Mouse (Mus musculus) erythroblast, embryonic 14.5 days (primary cell): ENCODE results near the gene Naa25.

Source experiments
- GATA1 ChIP-seq: IDR thresholded peaks from 2 replicates; pipeline ENCODE4 v1.6.1; 2012; ENCODE audit warnings: low read length, inconsistent platforms, mixed read lengths
- TAL1 ChIP-seq: IDR thresholded peaks from 3 replicates; pipeline ENCODE4 v1.6.1; 2012; ENCODE audit warnings: low read length, inconsistent platforms, mixed read lengths

GRCm38 (mm10) chr5:121463601-121464250, 66.0 kb downstream of the Naa25 start:
- no peak for TF ChIP-seq GATA1
- TF ChIP-seq TAL1: no peak
